Mouse (Mus musculus) R1 (cell line): ENCODE results near the gene Spint4.

Source experiments
- DNase-seq: peaks from one replicate; pipeline ENCODE4 v3.0.0-alpha.2; 2018; ENCODE audit warnings: low read depth, low spot score

Spint4 gene

GRCm38 (mm10) chr2:164731719-164732118 lies 33.4 kb downstream of the Spint4 start:
- no peak for DNase-seq

- no peak for DNase-seq
Observed at GRCm38 (mm10) chr2:164733259-164733658, 35.0 kb downstream of the Spint4 start.

GRCm38 (mm10) chr2:164734839-164735238 lies 36.5 kb downstream of the Spint4 start:
- DNase-seq, result no peak

- no peak for DNase-seq
Observed at GRCm38 (mm10) chr2:164735446-164735845, 37.1 kb downstream of the Spint4 start.

DNA sequence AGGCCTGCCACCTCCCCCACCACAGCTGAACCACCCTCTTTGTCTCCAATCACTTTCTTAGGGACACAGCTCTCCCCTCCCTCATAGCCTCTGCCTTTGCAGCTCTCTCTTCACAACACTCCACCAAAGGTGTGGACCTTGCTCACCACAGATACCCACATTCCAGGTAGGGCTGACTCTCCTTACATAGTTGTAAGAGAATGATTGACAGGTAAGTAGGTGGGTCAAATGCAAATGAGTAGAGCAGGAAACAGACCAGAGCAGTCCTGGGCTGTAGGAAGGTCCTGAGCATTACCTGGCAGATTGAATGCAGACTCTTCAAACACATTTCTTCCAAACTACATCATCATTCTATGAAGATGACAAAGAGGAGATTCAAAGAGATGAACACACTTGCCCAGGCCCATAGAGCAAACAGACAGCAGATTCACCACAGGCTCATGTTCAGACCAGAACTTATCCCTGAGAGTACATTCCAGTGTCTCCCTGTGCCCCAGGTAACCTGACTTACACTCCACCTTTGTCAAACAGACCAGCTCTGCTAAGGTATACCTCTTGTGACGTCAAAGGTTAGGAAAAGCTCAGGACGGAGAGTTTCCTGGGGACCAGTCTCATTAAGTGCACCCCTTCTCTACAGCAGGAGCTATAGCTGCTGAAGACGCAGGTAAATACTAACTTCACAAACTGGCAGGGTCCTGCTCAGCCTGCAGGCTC lies 39.2 kb downstream of the Spint4 start:
- peak; percentile 21 for DNase-seq

- DNase-seq, result no peak
Observed at GRCm38 (mm10) chr2:164739876-164740275, 41.6 kb downstream of the Spint4 start.

DNA sequence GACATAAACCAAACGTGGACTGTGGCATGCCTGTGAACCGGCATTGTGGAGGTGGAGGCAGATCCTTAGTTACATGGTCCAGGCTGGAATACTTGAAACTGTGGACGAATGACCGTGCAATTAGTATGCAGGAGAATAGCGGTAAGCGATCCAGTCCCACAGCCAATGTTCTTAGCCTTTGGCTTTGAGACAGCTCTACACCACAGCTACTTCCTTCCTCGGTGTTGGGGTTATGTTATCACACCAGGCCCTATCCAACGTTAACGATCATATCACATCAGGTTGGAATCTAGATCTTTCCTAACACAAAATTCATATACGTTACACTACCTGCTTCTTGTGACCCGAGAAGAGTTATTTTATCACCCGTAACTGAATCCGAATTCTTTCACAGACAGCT lies 46.7 kb downstream of the Spint4 start:
- DNase-seq, result no peak

GRCm38 (mm10) chr2:164745843-164746479 lies 47.7 kb downstream of the Spint4 start, which contains the start of the genes Wfdc3 and Dnttip1:
Gene Wfdc3, minus strand, starts transcription at chr2:164745931.
Gene Dnttip1, plus strand, starts transcription at chr2:164745983.
- peak; percentile 92 for DNase-seq

DNA sequence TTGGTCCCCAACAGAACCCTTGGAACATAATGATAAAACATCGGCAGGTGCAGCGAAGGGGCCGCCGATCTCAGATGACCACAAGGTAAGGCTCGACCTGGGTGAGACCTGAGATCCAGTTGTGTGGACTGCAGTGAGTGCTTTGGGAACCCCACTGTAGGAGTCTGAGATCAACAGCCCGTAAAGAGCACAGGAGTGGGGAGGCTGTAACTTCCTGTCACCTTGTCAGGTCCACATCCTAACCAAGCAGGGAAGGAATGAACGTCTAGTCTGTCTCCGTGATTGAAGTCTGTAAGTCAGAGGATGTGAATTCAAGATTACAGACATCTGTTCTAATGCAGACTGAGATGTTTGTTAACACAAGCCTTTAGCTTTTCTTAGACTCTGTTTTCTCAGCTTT lies 48.4 kb downstream of the Spint4 start:
- DNase-seq, result no peak

GRCm38 (mm10) chr2:164748191-164748590 lies 49.9 kb downstream of the Spint4 start:
- no peak for DNase-seq

DNA sequence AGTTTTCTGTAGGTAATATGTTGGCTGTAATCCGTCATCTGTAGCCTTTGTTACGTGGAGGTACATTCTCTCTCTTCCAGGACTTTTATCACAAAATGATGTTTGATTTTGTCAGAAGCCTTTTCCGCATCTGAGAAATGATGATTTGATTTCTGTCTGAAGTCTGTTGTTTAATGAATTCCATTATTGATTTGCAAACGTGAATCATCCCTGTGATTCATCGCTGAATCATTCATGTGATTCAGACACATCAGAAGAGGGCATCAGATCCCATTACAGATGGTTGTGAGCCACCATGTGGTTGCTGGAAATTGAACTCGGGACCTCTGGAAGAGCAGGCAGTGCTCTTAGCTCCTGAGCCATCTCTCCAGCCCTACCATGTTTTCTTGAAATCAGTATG lies 50.7 kb downstream of the Spint4 start:
- DNase-seq, result no peak
